Mouse (Mus musculus): ENCODE results near the gene Rnf227. TPM values are rescaled to one million over a fixed set of nuclear protein-coding genes. Genes with fewer than 3 reads are reported as not detected.
A peak's percentile ranks its signal among the peaks of the same experiment; 100 is the strongest.

Rnf227 gene
- polyA plus RNA-seq, 1 experiment: 3.3 TPM

GRCm38 (mm10) chr11:69373223-69373965 is 33.1 kb downstream of the Rnf227 start:
- peak overlapping the region; percentile 65 for H3K4me3 ChIP-seq (ENCODE audit: low read depth, low read length)
- no peaks in the 10 kb centered on the region for H3K9me3 ChIP-seq (replicated peaks; ENCODE audit: control insufficient read depth, insufficient read depth, low read length, poor library complexity, severe bottlenecking)
- H3K4me1 ChIP-seq (ENCODE audit: control insufficient read depth, insufficient read depth, low read length): no peaks in the 10 kb centered on the region
- no peaks in the 10 kb centered on the region for H3K36me3 ChIP-seq (ENCODE audit: control insufficient read depth, insufficient read depth, low read length, poor library complexity, severe bottlenecking)
- H3K27ac ChIP-seq (ENCODE audit: insufficient read depth, low read length): no peak overlapping the region
- TF ChIP-seq CTCF (IDR thresholded peaks at IDR 0.05; ENCODE audit: low read depth, low read length): no peak
- no peak for TF ChIP-seq EP300 (IDR thresholded peaks at IDR 0.05; ENCODE audit: insufficient read depth, low read depth, low read length)
- TF ChIP-seq POLR2A (IDR thresholded peaks at IDR 0.05; ENCODE audit: insufficient read depth, low read length): no peak
- H3K27me3 ChIP-seq (ENCODE audit: control insufficient read depth, insufficient read depth, low read length, poor library complexity, severe bottlenecking): peaks cover 8% of the 10 kb centered on the region
- no peak overlapping the region for H3K9ac ChIP-seq (ENCODE audit: low read depth, poor library complexity, severe bottlenecking)

- Histone ChIP-seq H3K4me1 (ENCODE audit: control insufficient read depth, insufficient read depth, low read length) (no peaks in the 10 kb centered on the region), H3K27me3 (ENCODE audit: control insufficient read depth, insufficient read depth, low read length, poor library complexity, severe bottlenecking) (no peaks in the 10 kb centered on the region; the same call in 1 of the 2 replicates), H3K9me3 (replicated peaks; ENCODE audit: control insufficient read depth, insufficient read depth, low read length, poor library complexity, severe bottlenecking) (no peaks in the 10 kb centered on the region), H3K36me3 (ENCODE audit: control insufficient read depth, insufficient read depth, low read length, poor library complexity, severe bottlenecking) (no peaks in the 10 kb centered on the region), H3K4me3 (ENCODE audit: low read depth, low read length) (no peak overlapping the region), H3K27ac (ENCODE audit: insufficient read depth, low read length) (no peak overlapping the region), H3K9ac (ENCODE audit: low read depth, poor library complexity, severe bottlenecking) (no peak overlapping the region)
- TF ChIP-seq EP300 (IDR thresholded peaks at IDR 0.05; ENCODE audit: insufficient read depth, low read depth, low read length) (no peak), CTCF (IDR thresholded peaks at IDR 0.05; ENCODE audit: low read depth, low read length) (no peak)
These were observed 35.4 kb downstream of the Rnf227 start for GRCm38 (mm10) chr11:69375646-69376045.

GRCm38 (mm10) chr11:69377766-69378165 is 37.5 kb downstream of the Rnf227 start:
- Histone ChIP-seq H3K27ac (ENCODE audit: insufficient read depth, low read length) (no peak overlapping the region), H3K4me3 (ENCODE audit: low read depth, low read length) (no peak overlapping the region), H3K36me3 (ENCODE audit: control insufficient read depth, insufficient read depth, low read length, poor library complexity, severe bottlenecking) (no peaks in the 10 kb centered on the region), H3K4me1 (ENCODE audit: control insufficient read depth, insufficient read depth, low read length) (no peaks in the 10 kb centered on the region), H3K9ac (ENCODE audit: low read depth, poor library complexity, severe bottlenecking) (no peak overlapping the region), H3K9me3 (replicated peaks; ENCODE audit: control insufficient read depth, insufficient read depth, low read length, poor library complexity, severe bottlenecking) (no peaks in the 10 kb centered on the region), H3K27me3 (ENCODE audit: control insufficient read depth, insufficient read depth, low read length, poor library complexity, severe bottlenecking) (no peaks in the 10 kb centered on the region; the same call in 1 of the 2 replicates)
- TF ChIP-seq CTCF (IDR thresholded peaks at IDR 0.05; ENCODE audit: low read depth, low read length) (no peak), EP300 (IDR thresholded peaks at IDR 0.05; ENCODE audit: insufficient read depth, low read depth, low read length) (no peak), POLR2A (IDR thresholded peaks at IDR 0.05; ENCODE audit: insufficient read depth, low read length) (no peak)

- no peak overlapping the region for H3K27ac ChIP-seq (ENCODE audit: insufficient read depth, low read length)
- H3K9ac ChIP-seq (ENCODE audit: low read depth, poor library complexity, severe bottlenecking): no peak overlapping the region
- no peak overlapping the region for H3K4me3 ChIP-seq (ENCODE audit: low read depth, low read length)
- no peaks in the 10 kb centered on the region for H3K36me3 ChIP-seq (ENCODE audit: control insufficient read depth, insufficient read depth, low read length, poor library complexity, severe bottlenecking)
- no peaks in the 10 kb centered on the region for H3K27me3 ChIP-seq (ENCODE audit: control insufficient read depth, insufficient read depth, low read length, poor library complexity, severe bottlenecking)
- H3K4me1 ChIP-seq (ENCODE audit: control insufficient read depth, insufficient read depth, low read length): no peaks in the 10 kb centered on the region
- no peaks in the 10 kb centered on the region for H3K9me3 ChIP-seq (replicated peaks; ENCODE audit: control insufficient read depth, insufficient read depth, low read length, poor library complexity, severe bottlenecking)
- TF ChIP-seq POLR2A (IDR thresholded peaks at IDR 0.05; ENCODE audit: insufficient read depth, low read length) (no peak), EP300 (IDR thresholded peaks at IDR 0.05; ENCODE audit: insufficient read depth, low read depth, low read length) (no peak), CTCF (IDR thresholded peaks at IDR 0.05; ENCODE audit: low read depth, low read length) (no peak)
These were observed 39.3 kb downstream of the Rnf227 start for GRCm38 (mm10) chr11:69379600-69379999.

- H3K4me1 ChIP-seq (ENCODE audit: control insufficient read depth, insufficient read depth, low read length): no peaks in the 10 kb centered on the region
These were observed 41.1 kb downstream of the Rnf227 start for GRCm38 (mm10) chr11:69381356-69381755.

GRCm38 (mm10) chr11:69382478-69383105 is 42.3 kb downstream of the Rnf227 start:
- Histone ChIP-seq H3K9me3 (replicated peaks; ENCODE audit: control insufficient read depth, insufficient read depth, low read length, poor library complexity, severe bottlenecking) (no peaks in the 10 kb centered on the region), H3K27me3 (ENCODE audit: control insufficient read depth, insufficient read depth, low read length, poor library complexity, severe bottlenecking) (no peaks in the 10 kb centered on the region), H3K4me1 (ENCODE audit: control insufficient read depth, insufficient read depth, low read length) (no peaks in the 10 kb centered on the region), H3K27ac (ENCODE audit: insufficient read depth, low read length) (no peak overlapping the region), H3K4me3 (ENCODE audit: low read depth, low read length) (no peak overlapping the region), H3K9ac (ENCODE audit: low read depth, poor library complexity, severe bottlenecking) (no peak overlapping the region), H3K36me3 (ENCODE audit: control insufficient read depth, insufficient read depth, low read length, poor library complexity, severe bottlenecking) (no peaks in the 10 kb centered on the region)
- TF ChIP-seq POLR2A (IDR thresholded peaks at IDR 0.05; ENCODE audit: insufficient read depth, low read length): no peak

More at GRCm38 (mm10) chr11:69381356-69381755, 41.1 kb downstream of the Rnf227 start:
- TF ChIP-seq POLR2A (IDR thresholded peaks at IDR 0.05; ENCODE audit: insufficient read depth, low read length) (no peak), EP300 (IDR thresholded peaks at IDR 0.05; ENCODE audit: insufficient read depth, low read depth, low read length) (no peak), CTCF (IDR thresholded peaks at IDR 0.05; ENCODE audit: low read depth, low read length) (no peak)
- Histone ChIP-seq H3K27ac (ENCODE audit: insufficient read depth, low read length) (no peak overlapping the region), H3K36me3 (ENCODE audit: control insufficient read depth, insufficient read depth, low read length, poor library complexity, severe bottlenecking) (no peaks in the 10 kb centered on the region), H3K9ac (ENCODE audit: low read depth, poor library complexity, severe bottlenecking) (no peak overlapping the region), H3K4me3 (ENCODE audit: low read depth, low read length) (no peak overlapping the region), H3K27me3 (ENCODE audit: control insufficient read depth, insufficient read depth, low read length, poor library complexity, severe bottlenecking) (no peaks in the 10 kb centered on the region), H3K9me3 (replicated peaks; ENCODE audit: control insufficient read depth, insufficient read depth, low read length, poor library complexity, severe bottlenecking) (no peaks in the 10 kb centered on the region)
